Mouse (Mus musculus): ENCODE measurements around the gene Mcm8.

Mcm8 gene

GRCm38 (mm10) chr2:132815608-132816314, at the start of gene Mcm8, which contains the start of gene Trmt6:
Gene Mcm8 (plus strand): TSS chr2:132816141.
Gene Trmt6 (minus strand): TSS chr2:132816055.
- peak; percentile 73 for DNase-seq (ENCODE audit: low spot score)

- no peak for DNase-seq (ENCODE audit: low spot score)
Measured at GRCm38 (mm10) chr2:132770822-132771221, 45.1 kb upstream of the Mcm8 start.

GRCm38 (mm10) chr2:132780978-132781377, 35.0 kb upstream of the Mcm8 start, which contains the start of gene Chgb:
Gene Chgb (plus strand): TSS chr2:132781278.
- DNase-seq (ENCODE audit: low spot score) = no peak

GRCm38 (mm10) chr2:132781439-132782068, 34.4 kb upstream of the Mcm8 start:
- peak; percentile 97 for DNase-seq (ENCODE audit: low spot score)

GRCm38 (mm10) chr2:132784039-132784438, 31.9 kb upstream of the Mcm8 start:
- DNase-seq (ENCODE audit: low spot score) = no peak

- no peak for DNase-seq (ENCODE audit: low spot score)
Measured at GRCm38 (mm10) chr2:132793441-132794203, 22.3 kb upstream of the Mcm8 start.

- no peak for DNase-seq (ENCODE audit: low spot score)
Measured at GRCm38 (mm10) chr2:132794204-132794586, 21.7 kb upstream of the Mcm8 start.

GRCm38 (mm10) chr2:132802976-132803375, 13.0 kb upstream of the Mcm8 start:
- DNase-seq (ENCODE audit: low spot score) = no peak

- DNase-seq (ENCODE audit: low spot score) = no peak
Measured at GRCm38 (mm10) chr2:132841071-132841470, 25.1 kb downstream of the Mcm8 start.

GRCm38 (mm10) chr2:132846407-132847358, 30.7 kb downstream of the Mcm8 start, which contains the start of gene Crls1:
Gene Crls1 (plus strand): TSS chr2:132846666.
- DNase-seq (ENCODE audit: low spot score) = peak; percentile 99

GRCm38 (mm10) chr2:132847581-132847980, 31.6 kb downstream of the Mcm8 start:
- DNase-seq (ENCODE audit: low spot score) = no peak

GRCm38 (mm10) chr2:132848361-132848760, 32.4 kb downstream of the Mcm8 start:
- no peak for DNase-seq (ENCODE audit: low spot score)

GRCm38 (mm10) chr2:132849141-132849540, 33.2 kb downstream of the Mcm8 start:
- no peak for DNase-seq (ENCODE audit: low spot score)

GRCm38 (mm10) chr2:132853051-132853450, 37.1 kb downstream of the Mcm8 start:
- no peak for DNase-seq (ENCODE audit: low spot score)

- no peak for DNase-seq (ENCODE audit: low spot score)
Measured at GRCm38 (mm10) chr2:132856333-132856732, 40.4 kb downstream of the Mcm8 start.

- DNase-seq (ENCODE audit: low spot score) = no peak
Measured at GRCm38 (mm10) chr2:132860435-132860834, 44.5 kb downstream of the Mcm8 start.

GRCm38 (mm10) chr2:132861456-132861855, 45.5 kb downstream of the Mcm8 start:
- DNase-seq (ENCODE audit: low spot score) = no peak

GRCm38 (mm10) chr2:132863325-132863724, 47.4 kb downstream of the Mcm8 start:
- DNase-seq (ENCODE audit: low spot score) = no peak

- no peak for DNase-seq (ENCODE audit: low spot score)
Measured at GRCm38 (mm10) chr2:132867521-132867920, 51.6 kb downstream of the Mcm8 start.

- DNase-seq (ENCODE audit: low spot score) = no peak
Measured at GRCm38 (mm10) chr2:132869682-132870081, 53.7 kb downstream of the Mcm8 start.

GRCm38 (mm10) chr2:132870286-132870685, 54.3 kb downstream of the Mcm8 start:
- DNase-seq (ENCODE audit: low spot score) = no peak

GRCm38 (mm10) chr2:132871663-132872062, 55.7 kb downstream of the Mcm8 start:
- DNase-seq (ENCODE audit: low spot score) = no peak
